Mouse (Mus musculus) myocyte (in vitro differentiated cells): ENCODE measurements at regions not wholly inside any gene's neighbourhood (a gene's known extent, or its start where the extent isn't known, plus 50 kb on each side); places are given as distances from the start of the nearest gene placed in this dataset.

Experiments
- H3K27me3 ChIP-seq: one replicate; pipeline ENCODE4 v1.6.1; 2011; ENCODE audit not compliant: control insufficient read depth, insufficient read depth, insufficient read length
- H3K36me3 ChIP-seq: one replicate; pipeline ENCODE4 v1.6.1; 2011; ENCODE audit not compliant: control insufficient read depth, insufficient read depth
- H3K4me2 ChIP-seq: one replicate; pipeline ENCODE4 v1.6.1; 2011; ENCODE audit warnings: low read depth, control low read depth
- H3K4me3 ChIP-seq: one replicate; pipeline ENCODE4 v1.5.1; 2011; ENCODE audit warnings: mild to moderate bottlenecking, control low read depth, moderate library complexity
- H3K79me2 ChIP-seq: one replicate; pipeline ENCODE4 v1.6.1; 2011; ENCODE audit not compliant: control insufficient read depth, insufficient read depth
- H3ac ChIP-seq: one replicate; pipeline ENCODE4 v1.6.1; 2011; ENCODE audit not compliant: control insufficient read depth, insufficient read length
- CEBPB ChIP-seq: IDR thresholded peaks from 2 replicates; pipeline ENCODE4 v1.6.1; 2011; ENCODE audit warnings: mild to moderate bottlenecking, moderate library complexity; ENCODE audit not compliant: poor library complexity, insufficient read depth, severe bottlenecking
- E2F4 ChIP-seq: IDR thresholded peaks from one replicate; pipeline ENCODE4 v1.6.1; 2011; ENCODE audit warnings: mild to moderate bottlenecking, control low read depth, moderate library complexity; ENCODE audit not compliant: insufficient read depth
- MAX ChIP-seq: IDR thresholded peaks from one replicate; pipeline ENCODE4 v1.6.1; 2011; ENCODE audit warnings: low read depth, mild to moderate bottlenecking, control low read depth
- MYOD1 ChIP-seq, 3 experiments: IDR thresholded peaks; one replicate each; pipeline ENCODE4 v1.6.1; 2011; ENCODE audit warnings: control low read depth in 2 of 3, low read depth in 2 of 3, mild to moderate bottlenecking in 2 of 3, moderate library complexity in 1 of 3; ENCODE audit not compliant: insufficient read length in 2 of 3, control insufficient read depth in 1 of 3
- MYOG ChIP-seq, 3 experiments: IDR thresholded peaks; one replicate each; pipeline ENCODE4 v1.6.1; 2011; ENCODE audit warnings: control low read depth in 2 of 3, low read depth in 2 of 3, mild to moderate bottlenecking in 2 of 3; ENCODE audit not compliant: insufficient read length in 2 of 3, control insufficient read depth in 1 of 3, insufficient read depth in 1 of 3
- POLR2A ChIP-seq: IDR thresholded peaks from one replicate; pipeline ENCODE4 v1.6.1; 2011; ENCODE audit warnings: low read depth, mild to moderate bottlenecking, control low read depth, moderate library complexity; ENCODE audit not compliant: insufficient read length
- POLR2AphosphoS2 ChIP-seq: IDR thresholded peaks from one replicate; pipeline ENCODE4 v1.6.1; 2011; ENCODE audit warnings: low read depth, control low read depth; ENCODE audit not compliant: insufficient read length
- REST ChIP-seq: IDR thresholded peaks from one replicate; pipeline ENCODE4 v1.6.1; 2011; ENCODE audit warnings: mild to moderate bottlenecking, control low read depth, moderate library complexity; ENCODE audit not compliant: insufficient read depth, insufficient read length
- SRF ChIP-seq: IDR thresholded peaks from one replicate; pipeline ENCODE4 v1.6.1; 2011; ENCODE audit warnings: low read depth; ENCODE audit not compliant: control insufficient read depth, insufficient read length
- TCF12 ChIP-seq: IDR thresholded peaks from one replicate; pipeline ENCODE4 v1.6.1; 2011; ENCODE audit warnings: mild to moderate bottlenecking, control low read depth; ENCODE audit not compliant: poor library complexity, insufficient read depth, severe bottlenecking
- TCF3 ChIP-seq: IDR thresholded peaks from one replicate; pipeline ENCODE4 v1.6.1; 2011; ENCODE audit warnings: low read depth, control low read depth; ENCODE audit not compliant: insufficient read length
- USF1 ChIP-seq: IDR thresholded peaks from one replicate; pipeline ENCODE4 v1.6.1; 2011; ENCODE audit warnings: low read depth, mild to moderate bottlenecking, control low read depth, moderate library complexity

- no peaks in the 10 kb centered on the region for H3K27me3 ChIP-seq
- H3ac ChIP-seq = no peak overlapping the region
- no peak overlapping the region for H3K4me3 ChIP-seq
- H3K4me2 ChIP-seq = no peak overlapping the region
- no peak for TF ChIP-seq POLR2A
- TF ChIP-seq E2F4 = no peak
- TF ChIP-seq TCF12 = no peak
- no peak for TF ChIP-seq REST
- no peak for TF ChIP-seq MAX
- no peak for TF ChIP-seq MYOG (IDR thresholded peaks at IDR 0.05; ENCODE audit: control insufficient read depth in 1 of 3, insufficient read depth in 1 of 3, insufficient read length in 2 of 3, low read depth in 2 of 3)
- TF ChIP-seq POLR2AphosphoS2 = no peak
- no peak for TF ChIP-seq CEBPB
- no peak for TF ChIP-seq TCF3
- TF ChIP-seq MYOD1 (IDR thresholded peaks at IDR 0.05; ENCODE audit: control insufficient read depth in 1 of 3, insufficient read length in 2 of 3, low read depth in 2 of 3) = no peak
- TF ChIP-seq SRF = no peak
- TF ChIP-seq USF1 = no peak
- H3K79me2 ChIP-seq = no peaks in the 10 kb centered on the region
- H3K36me3 ChIP-seq = no peaks in the 10 kb centered on the region
These were observed 1704.5 kb downstream of the Efna5 start for GRCm38 (mm10) chr17:61176586-61176985.

- H3K27me3 ChIP-seq = no peaks in the 10 kb centered on the region
- TF ChIP-seq USF1 (no peak), E2F4 (no peak), MYOD1 (IDR thresholded peaks at IDR 0.05; ENCODE audit: control insufficient read depth in 1 of 3, insufficient read length in 2 of 3, low read depth in 2 of 3) (peak in 2 of 3 experiments; percentile 67 to 80), SRF (no peak), CEBPB (no peak), POLR2AphosphoS2 (no peak)
These were observed 1721.7 kb downstream of the Efna5 start for GRCm38 (mm10) chr17:61159437-61159836.

DNA sequence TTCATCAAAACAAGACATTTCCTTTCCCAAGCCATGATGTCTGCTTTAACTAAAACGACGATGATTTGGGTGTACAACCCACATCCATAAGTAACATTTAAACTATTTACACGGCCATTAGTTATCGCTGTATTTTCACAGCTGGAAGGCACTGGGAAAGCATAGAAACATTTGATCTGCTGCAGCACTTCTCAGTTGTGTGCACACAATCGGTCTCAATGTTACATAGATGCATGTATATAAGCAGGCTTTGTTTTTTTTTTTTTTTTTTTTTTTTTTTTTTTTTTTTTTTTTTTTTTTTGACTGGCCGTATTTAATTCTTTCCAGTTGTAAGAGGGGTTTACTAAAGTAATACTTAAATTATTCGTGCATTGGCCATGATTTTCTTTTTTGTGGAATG lies 1744.1 kb downstream of the Efna5 start:
- H3K4me3 ChIP-seq = no peak overlapping the region
- TF ChIP-seq MYOD1 (IDR thresholded peaks at IDR 0.05; ENCODE audit: control insufficient read depth in 1 of 3, insufficient read length in 2 of 3, low read depth in 2 of 3) (no peak), REST (no peak), CEBPB (no peak), TCF3 (no peak), E2F4 (no peak), USF1 (no peak), SRF (no peak), MAX (no peak), TCF12 (no peak)
- no peak overlapping the region for H3ac ChIP-seq
- no peaks in the 10 kb centered on the region for H3K36me3 ChIP-seq
- H3K4me2 ChIP-seq = no peak overlapping the region
- no peaks in the 10 kb centered on the region for H3K79me2 ChIP-seq
- H3K27me3 ChIP-seq = no peaks in the 10 kb centered on the region

More at GRCm38 (mm10) chr17:61159437-61159836, 1721.7 kb downstream of the Efna5 start:
- H3K79me2 ChIP-seq = no peaks in the 10 kb centered on the region
- H3K36me3 ChIP-seq = no peaks in the 10 kb centered on the region
- no peak overlapping the region for H3ac ChIP-seq
- H3K4me2 ChIP-seq = no peak overlapping the region
- no peak overlapping the region for H3K4me3 ChIP-seq

DNA sequence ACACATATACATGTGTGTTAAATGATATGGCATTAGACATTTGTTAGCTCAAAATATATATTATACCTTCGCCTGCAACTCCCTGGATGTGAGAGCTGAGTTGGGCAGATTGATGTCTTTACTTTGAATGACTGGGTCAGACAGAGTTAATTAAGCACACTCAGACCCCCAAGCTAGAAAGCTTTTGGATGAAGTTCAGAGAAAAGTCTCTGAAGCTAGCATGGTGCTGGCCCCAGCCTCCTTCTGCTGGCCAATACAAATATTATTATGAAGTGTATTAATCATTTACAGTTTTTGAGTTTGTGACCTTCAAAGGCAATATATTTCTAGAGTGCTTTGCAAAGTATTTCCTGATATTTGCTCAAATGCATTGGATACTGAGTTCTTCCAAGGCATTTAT lies 1753.3 kb downstream of the Efna5 start:
- no peak overlapping the region for H3ac ChIP-seq
- no peaks in the 10 kb centered on the region for H3K27me3 ChIP-seq
- H3K4me2 ChIP-seq = no peak overlapping the region
- TF ChIP-seq REST = no peak
- no peak for TF ChIP-seq TCF3
- TF ChIP-seq MYOD1 (IDR thresholded peaks at IDR 0.05; ENCODE audit: control insufficient read depth in 1 of 3, insufficient read length in 2 of 3, low read depth in 2 of 3) = no peak
- TF ChIP-seq MYOG (IDR thresholded peaks at IDR 0.05; ENCODE audit: control insufficient read depth in 1 of 3, insufficient read depth in 1 of 3, insufficient read length in 2 of 3, low read depth in 2 of 3) = no peak
- H3K4me3 ChIP-seq = no peak overlapping the region
- no peaks in the 10 kb centered on the region for H3K36me3 ChIP-seq
- H3K79me2 ChIP-seq = no peaks in the 10 kb centered on the region

- Histone ChIP-seq H3K79me2 (no peaks in the 10 kb centered on the region), H3K4me2 (no peak overlapping the region), H3K36me3 (no peaks in the 10 kb centered on the region), H3K27me3 (no peaks in the 10 kb centered on the region), H3ac (no peak overlapping the region), H3K4me3 (no peak overlapping the region)
- TF ChIP-seq POLR2A (no peak), CEBPB (no peak), MYOD1 (IDR thresholded peaks at IDR 0.05; ENCODE audit: control insufficient read depth in 1 of 3, insufficient read length in 2 of 3, low read depth in 2 of 3) (no peak), MYOG (IDR thresholded peaks at IDR 0.05; ENCODE audit: control insufficient read depth in 1 of 3, insufficient read depth in 1 of 3, insufficient read length in 2 of 3, low read depth in 2 of 3) (no peak), TCF12 (no peak), USF1 (no peak), REST (no peak), SRF (no peak), MAX (no peak), E2F4 (no peak), TCF3 (no peak)
These were observed 1774.8 kb downstream of the Efna5 start for GRCm38 (mm10) chr17:61106302-61106701.
